Mouse (Mus musculus) gastrocnemius, postnatal 25 days (tissue): ENCODE results near the gene Hist1h4m. TPM values are rescaled to one million over a fixed set of nuclear protein-coding genes. Genes with fewer than 3 reads are reported as not detected.
"Not testable (repeated sequence)": the region's sequence is repeated elsewhere in the genome, so short reads cannot be mapped to it uniquely, and the experiment has no call there.

Experiments
- DNase-seq: peaks from one replicate; pipeline ENCODE4 v3.0.0; 2022
- microRNA-seq, 2 experiments: library from miRNA; unstranded; fragments of <30 nt; microRNA quantifications; one replicate each; pipeline ENCODE4 v1.2.0; 2021; ENCODE audit warnings: borderline replicate concordance in 2 of 2
- total RNA-seq, 2 experiments: library from RNA; stranded (reverse); gene quantifications; 1 replicate in 1 of 2; 2 replicates in 1 of 2; pipeline ENCODE4 v1.2.3; 2021

Gene Hist1h4m
- total RNA-seq, 2 experiments from 2014 or later = 49.0 to 65.1 TPM

DNA sequence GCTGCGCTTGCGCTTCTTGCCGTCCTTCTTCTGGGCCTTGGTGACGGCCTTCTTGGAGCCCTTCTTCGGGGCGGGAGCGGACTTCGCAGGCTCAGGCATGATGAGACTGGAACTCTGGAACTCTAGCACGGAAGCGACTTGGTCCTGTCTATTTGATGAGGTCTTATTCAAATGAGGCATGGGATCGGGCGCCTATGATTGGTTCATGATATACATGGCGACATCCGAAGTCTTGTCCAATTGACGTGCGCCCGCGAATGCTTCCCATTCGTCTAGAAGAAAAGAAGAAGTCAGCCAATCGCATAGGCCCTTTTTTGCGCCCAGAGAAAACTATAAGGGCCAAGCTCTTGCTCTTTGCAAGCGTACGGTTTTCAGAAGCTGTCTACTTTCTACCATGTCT is 1.5 kb upstream of the Hist1h4m start, which contains the start of the genes Hist1h2bq and Hist1h2ao:
TSS of gene Hist1h2bq (minus strand) at position 125 of the 400 bp plus-strand sequence.
TSS of gene Hist1h2ao (plus strand) at position 393 of the 400 bp plus-strand sequence.
- DNase-seq = not testable (repeated sequence)

- DNase-seq = not testable (repeated sequence)
These were observed 472 bp upstream of the Hist1h4m start for GRCm38 (mm10) chr13:21811074-21811473.

DNA sequence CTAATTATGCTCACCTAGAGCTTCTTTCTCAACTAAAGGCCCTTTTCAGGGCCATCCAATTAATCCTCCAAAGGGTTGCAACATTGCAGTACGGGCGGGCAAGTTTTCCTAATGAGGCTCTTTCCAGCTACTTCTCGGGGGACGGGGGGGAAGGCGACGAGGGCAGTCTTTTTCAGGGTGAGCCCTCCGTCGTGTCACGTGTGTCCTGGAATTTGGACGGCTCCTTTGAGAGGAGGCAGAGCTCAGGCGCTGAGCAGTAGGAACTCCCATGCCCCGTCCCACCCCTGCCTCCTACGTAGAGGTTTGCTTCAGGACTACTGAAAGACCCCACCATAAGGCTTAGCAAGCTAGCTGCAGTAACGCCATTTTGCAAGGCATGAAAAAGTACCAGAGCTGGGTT is 546 bp downstream of the Hist1h4m start:
- DNase-seq = not testable (repeated sequence)

GRCm38 (mm10) chr13:21820082-21820890 is 8.7 kb downstream of the Hist1h4m start:
- not testable (repeated sequence) for DNase-seq

GRCm38 (mm10) chr13:21828511-21828910 is 17.0 kb downstream of the Hist1h4m start:
- no peak for DNase-seq

DNA sequence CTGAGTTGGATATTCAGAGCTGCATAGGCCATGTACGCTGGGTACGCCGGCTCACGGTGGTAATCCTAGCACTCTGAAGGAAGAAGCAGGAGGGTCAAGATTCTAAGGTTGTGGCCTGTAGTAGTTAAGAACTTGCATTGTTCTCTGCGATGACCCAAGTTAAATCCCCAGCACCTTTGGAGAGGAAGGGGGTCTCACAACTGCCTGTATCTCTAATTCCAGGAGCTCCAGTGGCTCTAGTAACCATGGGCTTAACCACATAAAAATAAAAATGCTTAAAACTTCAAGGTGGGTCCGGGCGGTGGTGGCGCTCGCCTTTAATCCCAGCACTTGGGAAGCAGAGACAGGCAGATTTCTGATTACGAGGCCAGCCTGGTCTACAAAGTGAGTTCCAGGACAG is 18.8 kb downstream of the Hist1h4m start:
- DNase-seq = no peak

- not testable (repeated sequence) for DNase-seq
These were observed 20.2 kb downstream of the Hist1h4m start, which contains the start of gene Hist1h4n for GRCm38 (mm10) chr13:21831418-21832394. Gene Hist1h4n, minus strand, starts transcription at chr13:21832196.

DNA sequence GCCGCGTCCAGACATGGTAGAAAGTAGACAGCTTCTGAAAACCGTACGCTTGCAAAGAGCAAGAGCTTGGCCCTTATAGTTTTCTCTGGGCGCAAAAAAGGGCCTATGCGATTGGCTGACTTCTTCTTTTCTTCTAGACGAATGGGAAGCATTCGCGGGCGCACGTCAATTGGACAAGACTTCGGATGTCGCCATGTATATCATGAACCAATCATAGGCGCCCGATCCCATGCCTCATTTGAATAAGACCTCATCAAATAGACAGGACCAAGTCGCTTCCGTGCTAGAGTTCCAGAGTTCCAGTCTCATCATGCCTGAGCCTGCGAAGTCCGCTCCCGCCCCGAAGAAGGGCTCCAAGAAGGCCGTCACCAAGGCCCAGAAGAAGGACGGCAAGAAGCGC is 21.9 kb downstream of the Hist1h4m start, which contains the start of the genes Hist1h2ap and Hist1h2br:
TSS of gene Hist1h2ap (minus strand) at position 47 of the 400 bp plus-strand sequence.
TSS of gene Hist1h2br (plus strand) at position 283 of the 400 bp plus-strand sequence.
- DNase-seq = not testable (repeated sequence)

- DNase-seq = not testable (repeated sequence)
These were observed 29.0 kb downstream of the Hist1h4m start for GRCm38 (mm10) chr13:21840508-21840907.

GRCm38 (mm10) chr13:21846356-21846755 is 34.8 kb downstream of the Hist1h4m start:
- DNase-seq = not testable (repeated sequence)

DNA sequence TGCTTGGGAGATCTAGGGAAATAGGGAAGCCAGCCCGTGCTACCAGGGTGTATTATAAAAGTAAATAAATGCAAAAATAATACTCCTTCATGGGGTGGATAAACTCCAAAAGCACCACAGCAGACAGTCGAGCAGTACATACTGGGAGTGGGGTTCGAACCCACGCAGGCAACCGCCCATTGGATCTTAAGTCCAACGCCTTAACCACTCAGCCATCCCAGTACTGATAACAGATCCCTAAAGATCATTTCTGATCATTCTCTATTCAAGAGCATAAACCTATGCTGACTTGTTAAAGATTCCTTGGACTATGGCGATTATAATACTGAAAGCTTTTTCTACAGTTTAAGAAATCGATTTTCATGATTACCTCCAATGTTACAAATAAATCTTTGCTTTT is 36.3 kb downstream of the Hist1h4m start:
- DNase-seq = no peak

- not testable (repeated sequence) for DNase-seq
These were observed 39.1 kb downstream of the Hist1h4m start for GRCm38 (mm10) chr13:21850696-21851095.

- DNase-seq = peak; percentile 8
These were observed 40.8 kb downstream of the Hist1h4m start for GRCm38 (mm10) chr13:21852215-21852945.

DNA sequence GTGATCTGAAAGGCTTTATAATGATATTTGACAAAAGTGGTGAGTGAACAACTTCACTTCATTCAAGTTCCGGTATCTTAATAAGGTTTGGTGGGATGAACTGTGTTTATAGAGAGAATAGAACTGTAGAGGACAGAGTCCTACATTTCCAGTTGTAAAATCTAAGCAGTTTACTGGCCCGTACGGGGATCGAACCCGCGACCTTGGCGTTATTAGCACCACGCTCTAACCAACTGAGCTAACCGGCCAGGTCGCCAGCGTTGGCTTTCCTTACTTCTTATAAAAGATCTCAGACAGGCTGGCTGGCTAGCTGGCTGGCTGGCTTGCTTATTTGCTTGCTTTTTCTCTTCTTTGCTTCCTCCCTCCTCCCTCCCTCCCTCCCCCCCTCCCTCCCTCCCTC is 43.6 kb downstream of the Hist1h4m start:
- peak; percentile 25 for DNase-seq

DNA sequence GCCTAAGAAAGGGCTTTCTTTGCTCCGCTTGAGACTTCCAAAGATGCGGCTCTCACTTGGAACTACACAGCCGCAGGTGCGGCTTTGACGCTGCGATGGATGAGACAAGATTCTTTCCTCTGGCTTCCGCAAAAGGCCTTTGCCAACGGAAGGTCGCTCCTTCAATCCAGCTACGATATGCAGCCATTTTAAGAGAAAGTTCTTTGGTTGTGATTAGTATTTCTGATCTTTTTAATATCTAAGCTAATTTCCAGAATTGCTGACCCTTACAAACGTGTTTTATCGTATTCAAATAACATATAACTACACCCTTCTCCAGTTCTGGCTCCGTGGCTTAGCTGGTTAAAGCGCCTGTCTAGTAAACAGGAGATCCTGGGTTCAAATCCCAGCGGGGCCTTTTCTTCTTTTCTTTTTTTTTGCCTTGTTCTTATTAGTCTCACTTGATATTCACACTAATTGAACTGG is 44.2 kb downstream of the Hist1h4m start:
- DNase-seq = no peak

DNA sequence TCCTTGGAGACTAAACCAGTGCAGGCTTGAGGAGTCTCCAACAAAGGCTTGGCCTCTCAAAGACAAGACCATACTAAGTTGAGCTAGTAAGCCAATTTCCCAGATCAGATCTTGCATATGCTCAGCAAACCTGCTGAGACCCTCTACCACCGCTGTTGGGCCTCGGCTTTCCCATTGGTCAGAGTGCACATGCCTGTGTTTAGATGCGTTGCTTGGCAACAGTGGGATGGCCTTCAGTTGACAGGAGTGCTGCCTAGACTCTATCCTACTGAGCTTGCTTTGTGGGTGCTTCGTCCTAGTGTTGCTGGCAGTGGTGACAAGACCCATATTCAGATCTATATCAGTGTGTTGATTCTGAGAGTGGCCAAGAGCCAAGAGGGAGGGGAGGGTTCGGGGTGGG is 50.1 kb downstream of the Hist1h4m start:
- DNase-seq = no peak

Small RNA genes within 50 kb of the gene (microRNA-seq; reads per million reads assigned to microRNA genes)
- 0 reads per million in 2 experiments for gene Gm19658
- 0 reads per million in 2 experiments for gene Gm44346
- 0 reads per million in 2 experiments for gene Gm44466

Other genes with a start within 250 kb of the Hist1h4m start
- not detected for gene Olfr1364, start 230.0 kb upstream of the Hist1h4m start, total RNA-seq
- not detected for gene Olfr1362, start 197.7 kb upstream of the Hist1h4m start, total RNA-seq
- gene Olfr11, start 169.2 kb upstream of the Hist1h4m start, total RNA-seq = not detected
- not detected for gene Olfr1361, start 148.4 kb upstream of the Hist1h4m start, total RNA-seq
- gene Olfr1360, start 134.3 kb upstream of the Hist1h4m start, total RNA-seq = not detected
- gene Olfr1359, start 113.6 kb upstream of the Hist1h4m start, total RNA-seq = not detected
- gene Hist1h2bl, start 95.6 kb upstream of the Hist1h4m start, total RNA-seq = 10 to 100 TPM; 15.1 to 26.3 TPM
- gene Hist1h2ai, start 95.3 kb upstream of the Hist1h4m start, total RNA-seq = 10 to 100 TPM in 1 of 2 experiments, 1 to 10 TPM in 1; 4.4 to 21.0 TPM
- 10 to 100 TPM; 10.1 to 40.0 TPM for gene Hist1h3h, start 94.1 kb upstream of the Hist1h4m start, total RNA-seq
- gene Hist1h2bm, start 89.7 kb upstream of the Hist1h4m start, total RNA-seq = 1 to 10 TPM; 1.1 to 5.1 TPM
- 1 to 10 TPM; 1.2 to 4.0 TPM for gene Hist1h4j, start 76.7 kb upstream of the Hist1h4m start, total RNA-seq
- 10 to 100 TPM; 31.9 to 37.5 TPM for gene Hist1h4k, start 61.2 kb upstream of the Hist1h4m start, total RNA-seq
- 1 to 10 TPM; 2.7 to 6.4 TPM for gene Hist1h2ak, start 57.9 kb upstream of the Hist1h4m start, total RNA-seq
- gene Hist1h2bn, start 57.6 kb upstream of the Hist1h4m start, total RNA-seq = 1 to 10 TPM; 5.1 to 9.0 TPM
- 1 to 10 TPM; 3.9 to 9.2 TPM for gene Hist1h1b, start 31.1 kb upstream of the Hist1h4m start, total RNA-seq
- 10 to 100 TPM; 20.0 to 23.8 TPM for gene Hist1h3i, start 28.4 kb upstream of the Hist1h4m start, total RNA-seq
- gene Hist1h2an, start 24.5 kb upstream of the Hist1h4m start, total RNA-seq = 1 to 10 TPM; 1.0 to 2.4 TPM
- 1 to 10 TPM; 5.3 to 6.0 TPM for gene Hist1h2bp, start 24.3 kb upstream of the Hist1h4m start, total RNA-seq
- gene Hist1h2bq, start 1.5 kb upstream of the Hist1h4m start, total RNA-seq = 10 to 100 TPM; 18.0 to 21.3 TPM
- 10 to 100 TPM in 1 of 2 experiments, not detected in 1; 24.7 TPM for gene Hist1h2ao, start 1.3 kb upstream of the Hist1h4m start, total RNA-seq
- 10 to 100 TPM; 14.1 to 20.2 TPM for gene Hist1h4n, start 20.4 kb downstream of the Hist1h4m start, total RNA-seq
- gene Hist1h2ap, start 21.8 kb downstream of the Hist1h4m start, total RNA-seq = 10 to 100 TPM in 1 of 2 experiments, not detected in 1; 17.0 TPM
- 10 to 100 TPM; 17.7 to 21.3 TPM for gene Hist1h2br, start 22.0 kb downstream of the Hist1h4m start, total RNA-seq
- under 1 TPM; 0.26 to 0.54 TPM for gene Zfp184, start 133.3 kb downstream of the Hist1h4m start, total RNA-seq
- gene Pom121l2, start 169.4 kb downstream of the Hist1h4m start, total RNA-seq = not detected
- not detected for gene Prss16, start 198.0 kb downstream of the Hist1h4m start, total RNA-seq
- 1 to 10 TPM; 2.9 to 7.7 TPM for gene Hist1h2ah, start 223.8 kb downstream of the Hist1h4m start, total RNA-seq
- 10 to 100 TPM; 13.9 to 29.0 TPM for gene Hist1h2bk, start 224.1 kb downstream of the Hist1h4m start, total RNA-seq
- 10 to 100 TPM; 30.9 to 31.7 TPM for gene Hist1h4i, start 229.6 kb downstream of the Hist1h4m start, total RNA-seq
- gene Hist1h2ag, start 231.2 kb downstream of the Hist1h4m start, total RNA-seq = 10 to 100 TPM in 1 of 2 experiments, 1 to 10 TPM in 1; 3.5 to 16.1 TPM
- gene Hist1h2bj, start 231.5 kb downstream of the Hist1h4m start, total RNA-seq = 10 to 100 TPM in 1 of 2 experiments, 1 to 10 TPM in 1; 5.3 to 14.5 TPM